Mouse (Mus musculus): ENCODE data around the gene Plcl2. TPM values are rescaled to one million over a fixed set of nuclear protein-coding genes. Genes with fewer than 3 reads are reported as not detected.

Gene Plcl2
- polyA plus RNA-seq, 1 experiment from 2014 or later: 1.0 TPM

GRCm38 (mm10) chr17:50470432-50471078 lies 38.6 kb upstream of the Plcl2 start:
- Histone ChIP-seq H3K27ac (ENCODE audit: low read length) (peak overlapping the region; percentile 83), H3K27me3 (replicated peaks; ENCODE audit: insufficient read depth, low read length) (no peaks in the 10 kb centered on the region), H3K9me3 (ENCODE audit: low read length) (no peaks in the 10 kb centered on the region), H3K9ac (replicated peaks; ENCODE audit: low read depth) (no peak overlapping the region; the same call in 1 of the 2 replicates), H3K36me3 (ENCODE audit: insufficient read depth, low read length) (no peaks in the 10 kb centered on the region), H3K4me2 (replicated peaks; ENCODE audit: low read depth, low read length) (peak overlapping the region; percentile 50), H3K4me3 (ENCODE audit: low read depth, low read length) (peak overlapping the region; percentile 24), H3K4me1 (ENCODE audit: insufficient read depth, low read depth, low read length) (no peaks in the 10 kb centered on the region; the same call in 1 of the 2 replicates)
- TF ChIP-seq CTCF (IDR thresholded peaks at IDR 0.05) (no peak), EP300 (IDR thresholded peaks at IDR 0.05) (peak; percentile 30; the same call in 1 of the 2 replicates)
- ATAC-seq (peak; percentile 80), DNase-seq (ENCODE audit: low spot score) (peak; percentile 89)
- WGBS: 9% methylated on average over 16 of the region's 16 CpGs

GRCm38 (mm10) chr17:50471230-50471629 lies 38.0 kb upstream of the Plcl2 start:
- Histone ChIP-seq H3K4me3 (ENCODE audit: low read depth, low read length) (no peak overlapping the region), H3K4me1 (ENCODE audit: insufficient read depth, low read depth, low read length) (no peaks in the 10 kb centered on the region; the same call in 1 of the 2 replicates), H3K4me2 (replicated peaks; ENCODE audit: low read depth, low read length) (no peak overlapping the region), H3K9ac (replicated peaks; ENCODE audit: low read depth) (no peak overlapping the region), H3K27ac (ENCODE audit: low read length) (peak overlapping the region; percentile 83), H3K9me3 (ENCODE audit: low read length) (no peaks in the 10 kb centered on the region), H3K27me3 (replicated peaks; ENCODE audit: insufficient read depth, low read length) (no peaks in the 10 kb centered on the region), H3K36me3 (ENCODE audit: insufficient read depth, low read length) (no peaks in the 10 kb centered on the region)
- TF ChIP-seq EP300 (IDR thresholded peaks at IDR 0.05) (no peak), CTCF (IDR thresholded peaks at IDR 0.05) (no peak)
- DNase-seq (ENCODE audit: low spot score) (peak; percentile 60), ATAC-seq (peak; percentile 68)
- WGBS: 26% methylated on average over 3 of the region's 3 CpGs

GRCm38 (mm10) chr17:50477277-50477676 lies 31.9 kb upstream of the Plcl2 start:
- WGBS: 77% methylated on average over 4 of the region's 4 CpGs
- no peaks in the 10 kb centered on the region for H3K9me3 ChIP-seq (ENCODE audit: low read length)
- DNase-seq (ENCODE audit: low spot score) (no peak), ATAC-seq (no peak)
- TF ChIP-seq EP300 (IDR thresholded peaks at IDR 0.05) (no peak), CTCF (IDR thresholded peaks at IDR 0.05) (no peak)
- H3K27ac ChIP-seq (ENCODE audit: low read length): no peak overlapping the region
- no peak overlapping the region for H3K4me2 ChIP-seq (replicated peaks; ENCODE audit: low read depth, low read length)
- no peaks in the 10 kb centered on the region for H3K27me3 ChIP-seq (replicated peaks; ENCODE audit: insufficient read depth, low read length)
- H3K4me1 ChIP-seq (ENCODE audit: insufficient read depth, low read depth, low read length): no peaks in the 10 kb centered on the region
- H3K9ac ChIP-seq (replicated peaks; ENCODE audit: low read depth): no peak overlapping the region
- no peak overlapping the region for H3K4me3 ChIP-seq (ENCODE audit: low read depth, low read length)
- no peaks in the 10 kb centered on the region for H3K36me3 ChIP-seq (ENCODE audit: insufficient read depth, low read length)

- no peaks in the 10 kb centered on the region for H3K36me3 ChIP-seq (ENCODE audit: insufficient read depth, low read length)
- TF ChIP-seq EP300 (IDR thresholded peaks at IDR 0.05) (no peak), CTCF (IDR thresholded peaks at IDR 0.05) (no peak)
- peak; percentile 13 for DNase-seq (ENCODE audit: low spot score)
- 53% methylated on average over 7 of the region's 7 CpGs for WGBS
- no peaks in the 10 kb centered on the region for H3K4me1 ChIP-seq (ENCODE audit: insufficient read depth, low read depth, low read length)
- H3K27me3 ChIP-seq (replicated peaks; ENCODE audit: insufficient read depth, low read length): no peaks in the 10 kb centered on the region
- no peak overlapping the region for H3K27ac ChIP-seq (ENCODE audit: low read length)
- H3K9me3 ChIP-seq (ENCODE audit: low read length): no peaks in the 10 kb centered on the region
- no peak overlapping the region for H3K9ac ChIP-seq (replicated peaks; ENCODE audit: low read depth)
- H3K4me3 ChIP-seq (ENCODE audit: low read depth, low read length): no peak overlapping the region
- no peak overlapping the region for H3K4me2 ChIP-seq (replicated peaks; ENCODE audit: low read depth, low read length)
- ATAC-seq: no peak
Observed at GRCm38 (mm10) chr17:50480867-50481266, 28.3 kb upstream of the Plcl2 start.

GRCm38 (mm10) chr17:50483700-50484099 lies 25.5 kb upstream of the Plcl2 start:
- Histone ChIP-seq H3K27me3 (replicated peaks; ENCODE audit: insufficient read depth, low read length) (no peaks in the 10 kb centered on the region), H3K27ac (ENCODE audit: low read length) (no peak overlapping the region), H3K4me2 (replicated peaks; ENCODE audit: low read depth, low read length) (no peak overlapping the region), H3K9me3 (ENCODE audit: low read length) (no peaks in the 10 kb centered on the region), H3K4me3 (ENCODE audit: low read depth, low read length) (no peak overlapping the region), H3K4me1 (ENCODE audit: insufficient read depth, low read depth, low read length) (no peaks in the 10 kb centered on the region), H3K36me3 (ENCODE audit: insufficient read depth, low read length) (no peaks in the 10 kb centered on the region), H3K9ac (replicated peaks; ENCODE audit: low read depth) (no peak overlapping the region)
- ATAC-seq: no peak
- WGBS: 62% methylated on average over 7 of the region's 7 CpGs
- DNase-seq (ENCODE audit: low spot score): no peak
- no peak for TF ChIP-seq CTCF (IDR thresholded peaks at IDR 0.05)
- no peak for TF ChIP-seq EP300 (IDR thresholded peaks at IDR 0.05)

- Histone ChIP-seq H3K4me3 (ENCODE audit: low read depth, low read length) (no peak overlapping the region), H3K36me3 (ENCODE audit: insufficient read depth, low read length) (no peaks in the 10 kb centered on the region), H3K27me3 (replicated peaks; ENCODE audit: insufficient read depth, low read length) (no peaks in the 10 kb centered on the region), H3K27ac (ENCODE audit: low read length) (no peak overlapping the region), H3K4me1 (ENCODE audit: insufficient read depth, low read depth, low read length) (no peaks in the 10 kb centered on the region), H3K4me2 (replicated peaks; ENCODE audit: low read depth, low read length) (no peak overlapping the region), H3K9me3 (ENCODE audit: low read length) (no peaks in the 10 kb centered on the region), H3K9ac (replicated peaks; ENCODE audit: low read depth) (no peak overlapping the region)
- 68% methylated on average over 5 of the region's 5 CpGs for WGBS
- ATAC-seq: no peak
- TF ChIP-seq EP300 (IDR thresholded peaks at IDR 0.05): no peak
- no peak for TF ChIP-seq CTCF (IDR thresholded peaks at IDR 0.05)
- DNase-seq (ENCODE audit: low spot score): no peak
Observed at GRCm38 (mm10) chr17:50484981-50485380, 24.2 kb upstream of the Plcl2 start.
